Comparison of ENCODE assay signal across 21 mouse cellular contexts in genomic region chr9:86622062-86622461, GRCm38 (mm10). TPM values are rescaled to one million over a fixed set of nuclear protein-coding genes. Genes with fewer than 3 reads are reported as not detected.
DNase-seq lines count a peak whose midpoint lies in the region; ATAC-seq lines count a peak whose summit lies in the region.
"Had no signal": no experiment of that assay in that cellular context is flagged by ENCODE, and none has a peak within 500 bp of the region (broad histone marks: within the 10 kb centered on the region; RNA-seq: fewer than 3 reads in every experiment).

No protein-coding gene starts in this region.

- H3K36me3 ChIP-seq in hindbrain, embryonic 16.5 days (ENCODE audit: control insufficient read depth, insufficient read depth, low read length), result no peaks in the 10 kb centered on the region
- no peaks in the 10 kb centered on the region for H3K36me3 ChIP-seq in neural tube, embryonic 14.5 days (ENCODE audit: control insufficient read depth, insufficient read depth, low read length)
- H3K36me3 ChIP-seq: forebrain, embryonic 12.5 days; limb, embryonic 13.5 days; liver, embryonic 13.5 days had no signal

- DNase-seq in cerebellum, adult 9-10 months, result peak; percentile 14
- DNase-seq in cerebellum, postnatal 10 days, result no peak
- peak; percentile 18 for DNase-seq in layer of hippocampus, adult 9-11 months
- no peak for DNase-seq in layer of hippocampus, adult 9-10 months (ENCODE audit: low spot score)
- DNase-seq: adrenal gland, postnatal 10 days; kidney, adult 11 months; liver, embryonic 13.5 days; lung, embryonic 14.5 days; lung, postnatal 36 days; right cerebral cortex, adult 18-20 months; thymus, postnatal 25 days had no signal

- no peaks in the 10 kb centered on the region for H3K4me1 ChIP-seq in hindbrain, embryonic 16.5 days (ENCODE audit: control insufficient read depth, insufficient read depth, low read depth, low read length)
- H3K4me1 ChIP-seq in neural tube, embryonic 14.5 days (ENCODE audit: control insufficient read depth, insufficient read depth, low read length), result no peaks in the 10 kb centered on the region
- H3K4me1 ChIP-seq: forebrain, embryonic 12.5 days; liver, embryonic 13.5 days had no signal

- no peak overlapping the region for H3K27ac ChIP-seq in hindbrain, embryonic 16.5 days (ENCODE audit: low read depth, low read length)
- no peak overlapping the region for H3K27ac ChIP-seq in neural tube, embryonic 14.5 days (ENCODE audit: low read depth, low read length)
- H3K27ac ChIP-seq: forebrain, embryonic 12.5 days; kidney, postnatal 0 days; left cerebral cortex, adult 2 months; limb, embryonic 13.5 days; liver, embryonic 13.5 days had no signal

- H3K4me3 ChIP-seq in hindbrain, embryonic 16.5 days (ENCODE audit: low read length), result no peak overlapping the region
- H3K4me3 ChIP-seq in neural tube, embryonic 14.5 days (ENCODE audit: low read depth, low read length), result no peak overlapping the region
- H3K4me3 ChIP-seq: forebrain, embryonic 12.5 days; left cerebral cortex, adult 2 months; limb, embryonic 13.5 days; liver, embryonic 13.5 days had no signal

- no peak overlapping the region for H3K4me2 ChIP-seq in hindbrain, embryonic 16.5 days (ENCODE audit: low read length)
- no peak overlapping the region for H3K4me2 ChIP-seq in neural tube, embryonic 14.5 days (ENCODE audit: low read depth, low read length)
- H3K4me2 ChIP-seq: forebrain, embryonic 12.5 days; limb, embryonic 13.5 days; liver, embryonic 13.5 days; lung, embryonic 14.5 days had no signal

- no peaks in the 10 kb centered on the region for H3K27me3 ChIP-seq in hindbrain, embryonic 16.5 days (replicated peaks; ENCODE audit: control insufficient read depth, insufficient read depth, low read length)
- no peaks in the 10 kb centered on the region for H3K27me3 ChIP-seq in neural tube, embryonic 14.5 days (ENCODE audit: control insufficient read depth, insufficient read depth, low read length)
- H3K27me3 ChIP-seq: forebrain, embryonic 12.5 days; limb, embryonic 13.5 days; liver, embryonic 13.5 days; Patski had no signal

- no peaks in the 10 kb centered on the region for H3K9me3 ChIP-seq in hindbrain, embryonic 16.5 days (ENCODE audit: control insufficient read depth, low read length)
- H3K9me3 ChIP-seq in neural tube, embryonic 14.5 days (ENCODE audit: control insufficient read depth, low read length), result no peaks in the 10 kb centered on the region
- H3K9me3 ChIP-seq: forebrain, embryonic 12.5 days; limb, embryonic 13.5 days; liver, embryonic 13.5 days had no signal

- H3K9ac ChIP-seq in hindbrain, embryonic 16.5 days (ENCODE audit: low read depth, low read length), result no peak overlapping the region
- H3K9ac ChIP-seq in neural tube, embryonic 14.5 days (replicated peaks; ENCODE audit: low read depth, low read length), result no peak overlapping the region
- H3K9ac ChIP-seq: forebrain, embryonic 12.5 days; limb, embryonic 13.5 days; liver, embryonic 13.5 days; lung, embryonic 14.5 days had no signal

- peak; percentile 94 for ATAC-seq in hindbrain, embryonic 16.5 days
- peak; percentile 62; the same call in 1 of the 2 replicates for ATAC-seq in neural tube, embryonic 14.5 days (ENCODE audit: low read depth)
- no peak for ATAC-seq in monocyte, adult 5-6 weeks (replicated peaks; ENCODE audit: insufficient number of reproducible peaks, low FRiP score, low TSS enrichment, poor library complexity, severe bottlenecking)
- ATAC-seq: CD4-positive, CD25-positive, alpha-beta regulatory T cell, adult 4 months; Patski had no signal

- 46% methylated on average over 2 of the region's 2 CpGs for WGBS in hindbrain, embryonic 16.5 days
- 35% methylated on average over 2 of the region's 2 CpGs for WGBS in neural tube, embryonic 14.5 days

RNA-seq across cellular contexts. Expression of gene Rwdd2a, which starts 50.3 kb away (rescaled TPM):
- 37.2 and 48.9 TPM in 2 replicates for polyA plus RNA-seq in hindbrain, embryonic 16.5 days (2015; fragmentation: Nextera tagmentation; extraction: Ambion mirVana)
- polyA plus RNA-seq in neural tube, embryonic 14.5 days (2014; fragmentation: Nextera tagmentation; extraction: Ambion mirVana), result 27.1 and 37.9 TPM in 2 replicates
- 3.9 to 5.5 TPM (median 4.3 TPM) in 3 replicates for total RNA-seq in monocyte, adult 5-6 weeks (2017)
- total RNA-seq: megakaryocyte-erythroid progenitor cell, adult 5-6 weeks had no signal

RNA-seq across cellular contexts. Expression of gene Pgm3, which starts 50.4 kb away (rescaled TPM):
- 36.1 and 39.8 TPM in 2 replicates for polyA plus RNA-seq in hindbrain, embryonic 16.5 days (2015; fragmentation: Nextera tagmentation; extraction: Ambion mirVana)
- 34.6 and 36.0 TPM in 2 replicates for polyA plus RNA-seq in neural tube, embryonic 14.5 days (2014; fragmentation: Nextera tagmentation; extraction: Ambion mirVana)
- 12.2 to 14.3 TPM (median 13.7 TPM) in 3 replicates for total RNA-seq in monocyte, adult 5-6 weeks (2017)

Comparison
In these comparisons a context has a peak if more than half of its experiments do, and no peak if none do; other contexts are left out.
1. DNase-seq: peak in cerebellum, adult 9-10 months (single experiment) and layer of hippocampus, adult 9-11 months (single experiment); none in cerebellum, postnatal 10 days (0 of 2) and layer of hippocampus, adult 9-10 months (single experiment).